Mouse (Mus musculus): ENCODE measurements around the gene Ajm1. TPM values are rescaled to one million over a fixed set of nuclear protein-coding genes. Genes with fewer than 3 reads are reported as not detected.
"Not testable (repeated sequence)": the region's sequence is repeated elsewhere in the genome, so short reads cannot be mapped to it uniquely, and the experiment has no call there.

The Ajm1 gene
- total RNA-seq, 2 experiments from 2014 or later = 0.07 to 0.08 TPM

- DNase-seq (ENCODE audit: low spot score in 2 of 2) = no peak
Observed at GRCm38 (mm10) chr2:25568473-25569019, 13.0 kb downstream of the Ajm1 start.

DNA sequence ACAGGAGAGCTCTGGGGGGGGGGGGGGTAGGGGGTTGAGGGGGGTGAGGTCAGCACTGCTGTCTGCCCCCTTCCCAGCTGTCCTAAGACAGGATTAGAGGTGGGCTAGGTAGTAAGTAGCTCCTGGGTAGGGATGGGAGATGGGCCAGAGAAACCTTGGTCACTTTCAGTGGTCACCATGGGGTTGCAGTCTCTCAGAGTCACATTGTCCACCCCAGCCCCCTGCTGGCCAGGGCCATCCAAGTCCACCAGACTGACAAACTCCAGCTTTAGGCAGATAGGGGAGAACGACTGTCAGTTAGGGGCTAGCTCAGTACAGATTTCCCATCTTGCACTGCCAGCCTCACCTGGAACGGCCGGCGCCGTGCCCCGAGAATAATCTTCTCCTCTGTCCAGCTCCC lies 15.0 kb downstream of the Ajm1 start:
- no peak for DNase-seq (ENCODE audit: low spot score in 2 of 2)

DNA sequence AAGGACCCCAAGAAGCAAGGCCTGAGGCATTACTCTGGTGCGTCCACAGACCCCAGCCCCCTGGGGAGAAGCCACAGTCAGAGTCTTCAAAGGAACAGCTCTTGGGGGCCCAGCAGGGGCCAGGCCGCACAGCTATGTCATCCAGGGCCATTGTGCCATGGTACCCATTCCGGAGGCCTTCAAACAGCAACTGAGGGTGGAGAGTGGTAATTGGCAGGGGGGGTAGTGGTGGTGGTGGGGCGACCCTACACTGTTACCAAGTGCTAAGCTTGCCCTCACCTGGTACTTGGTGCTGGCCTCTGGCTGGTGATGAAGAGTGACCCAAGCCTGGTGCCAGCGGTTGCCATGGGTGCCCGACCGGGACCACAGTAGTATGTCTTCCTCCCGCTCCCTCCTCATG lies 15.8 kb downstream of the Ajm1 start:
- no peak for DNase-seq (ENCODE audit: low spot score in 2 of 2)

DNA sequence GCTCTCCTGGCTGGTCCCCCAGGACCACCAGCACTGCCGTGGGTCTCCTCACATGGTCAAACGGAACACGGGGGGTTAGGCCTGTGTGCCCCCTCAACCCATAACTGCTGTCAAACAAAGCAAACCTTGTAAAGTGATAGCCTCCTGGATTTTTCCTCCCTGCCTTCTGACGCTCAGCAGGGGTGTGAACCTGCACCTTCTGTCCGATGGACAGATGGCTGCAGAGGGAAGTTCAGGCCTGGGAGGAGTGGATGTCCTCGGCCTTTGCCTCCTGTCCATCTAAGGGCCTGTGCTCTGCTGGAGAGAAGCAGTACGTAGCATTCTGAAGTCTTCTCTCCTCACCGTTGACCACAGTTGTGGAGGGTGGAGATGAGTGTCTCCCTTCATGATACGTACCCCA lies 19.6 kb downstream of the Ajm1 start:
- no peak for DNase-seq (ENCODE audit: low spot score in 2 of 2)

- DNase-seq (ENCODE audit: low spot score in 2 of 2) = no peak
Observed at GRCm38 (mm10) chr2:25560551-25560950, 21.0 kb downstream of the Ajm1 start.

DNA sequence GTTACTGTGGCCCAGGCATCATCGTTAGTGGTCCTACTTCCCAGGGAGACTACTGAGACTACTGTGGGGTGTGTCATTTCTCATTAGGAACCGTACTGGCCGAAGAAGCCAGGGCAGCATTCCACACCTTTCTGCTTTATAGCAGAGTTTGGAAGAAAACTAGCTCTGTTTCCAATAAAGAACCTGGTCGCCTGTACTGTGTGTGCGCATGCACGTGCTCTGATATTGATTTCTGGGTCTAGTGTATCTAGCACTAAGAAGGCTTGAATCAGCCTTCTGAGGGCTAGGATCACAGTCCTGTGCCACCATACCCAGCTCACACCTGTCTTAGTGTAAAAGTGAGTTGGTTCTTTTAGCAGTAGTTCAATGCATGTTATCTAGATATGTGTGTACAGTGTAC lies 22.8 kb downstream of the Ajm1 start:
- DNase-seq (ENCODE audit: low spot score in 2 of 2) = no peak

GRCm38 (mm10) chr2:25557964-25558360 lies 23.6 kb downstream of the Ajm1 start:
- DNase-seq (ENCODE audit: low spot score in 2 of 2) = no peak

DNA sequence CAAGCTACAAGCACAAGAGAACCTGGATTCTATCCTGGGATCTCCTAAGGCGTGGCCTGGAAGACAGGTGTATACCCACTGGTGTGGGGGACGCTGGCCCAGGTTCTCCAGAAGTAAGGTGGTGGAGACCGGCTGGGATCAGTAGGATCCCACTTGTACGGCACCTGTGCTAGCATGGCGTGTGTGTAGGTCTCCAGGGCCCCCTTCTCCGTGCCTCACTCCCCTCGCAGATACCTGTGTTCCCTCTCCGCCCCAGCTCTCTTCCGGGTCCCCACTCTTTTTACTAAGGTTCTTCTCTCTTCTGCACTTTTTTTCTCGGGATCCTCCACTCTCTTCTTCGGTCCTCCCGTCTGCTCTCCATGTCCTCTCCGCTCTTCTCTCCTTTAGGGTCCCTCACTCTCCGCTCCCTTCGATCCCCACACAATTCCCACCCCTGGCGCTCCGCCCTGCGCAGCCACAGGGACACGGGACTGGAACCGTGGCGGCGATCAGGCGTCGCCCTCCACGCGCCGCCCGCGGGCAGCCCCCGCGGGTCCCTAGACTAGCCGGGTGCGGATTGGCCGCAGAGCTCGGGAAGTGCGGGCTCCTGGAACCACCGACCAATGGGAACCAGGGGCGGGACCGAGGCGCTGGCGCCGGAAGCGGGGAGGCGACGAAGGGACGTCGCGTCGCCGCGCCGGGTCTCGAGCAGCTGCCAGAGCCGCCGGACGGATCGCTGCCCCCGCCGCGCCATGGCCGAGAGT lies 24.2 kb downstream of the Ajm1 start, which contains the start of gene Edf1:
Edf1 (plus strand) TSS at position 627 of the 743 bp plus-strand sequence.
- peak; percentile 94 to 96 for DNase-seq (ENCODE audit: low spot score in 2 of 2)

GRCm38 (mm10) chr2:25556296-25556695 lies 25.3 kb downstream of the Ajm1 start:
- no peak for DNase-seq (ENCODE audit: low spot score in 2 of 2)

- DNase-seq (ENCODE audit: low spot score in 2 of 2) = not testable (repeated sequence)
Observed at GRCm38 (mm10) chr2:25555479-25555878, 26.1 kb downstream of the Ajm1 start.

- DNase-seq (ENCODE audit: low spot score in 2 of 2) = not testable (repeated sequence)
Observed at GRCm38 (mm10) chr2:25553171-25553786, 28.3 kb downstream of the Ajm1 start.

DNA sequence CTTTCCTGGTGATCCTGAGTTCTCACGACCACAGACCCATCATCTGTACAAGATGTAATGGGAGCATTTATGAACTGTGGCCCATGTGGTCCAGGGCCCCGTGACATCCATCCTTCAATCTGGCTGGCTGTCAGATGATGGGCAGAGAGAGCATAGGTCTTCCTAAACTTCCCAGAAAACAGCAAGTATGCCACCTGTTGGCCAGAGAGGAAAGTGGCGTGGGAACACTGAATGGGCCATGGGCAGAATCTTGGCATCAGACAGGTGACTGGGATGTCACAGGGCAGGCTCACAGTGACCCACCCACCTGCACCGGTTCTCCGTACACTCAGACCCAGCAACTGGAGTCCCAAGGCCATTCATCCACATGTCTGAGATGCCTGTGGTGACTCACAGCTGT lies 30.4 kb downstream of the Ajm1 start:
- no peak for DNase-seq (ENCODE audit: low spot score in 2 of 2)

DNA sequence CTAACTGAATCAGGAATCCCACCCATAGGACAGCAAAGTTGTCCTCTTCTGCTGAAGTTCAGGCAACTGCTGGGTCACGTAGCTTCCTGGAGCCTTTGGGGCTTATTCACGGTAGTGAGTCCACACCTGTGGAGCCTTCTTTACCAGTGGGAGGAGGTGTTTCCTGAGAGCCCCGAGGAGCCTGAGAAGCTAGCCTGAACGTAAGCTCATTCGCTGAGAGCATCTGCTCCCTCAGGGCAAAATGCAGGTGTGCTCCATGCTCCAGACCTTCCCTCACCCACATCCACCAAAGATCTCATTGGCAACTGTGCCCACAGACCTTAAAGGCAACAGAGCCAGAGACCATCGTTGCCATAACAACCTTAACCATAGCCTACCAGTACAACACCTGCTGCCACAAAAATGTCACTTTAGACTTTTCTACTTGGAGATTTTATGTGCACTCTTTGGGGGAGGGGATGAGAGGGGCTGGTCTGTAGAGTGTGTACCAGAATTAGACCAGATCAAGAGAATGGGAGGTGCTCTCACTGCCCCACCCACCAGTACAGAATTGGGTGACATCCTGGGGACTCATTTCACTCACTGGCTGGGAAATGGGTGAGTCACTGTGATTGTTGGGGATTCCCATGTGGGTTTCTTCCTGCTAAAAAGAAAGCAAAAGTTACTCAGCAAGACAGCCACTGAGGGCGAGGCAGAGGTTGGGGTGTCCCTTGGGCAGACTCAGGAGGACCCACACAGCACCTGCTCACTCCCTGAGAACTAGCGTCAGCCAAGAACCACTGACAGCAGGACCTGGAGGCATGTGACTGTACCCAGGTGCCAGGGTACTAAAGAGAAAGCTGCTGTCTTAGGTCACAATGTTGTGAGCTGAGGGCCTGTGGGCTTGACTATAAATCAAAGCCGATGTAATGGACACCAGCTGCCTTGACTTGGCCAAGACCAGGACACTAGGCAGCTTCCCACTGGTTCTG lies 32.3 kb downstream of the Ajm1 start:
- DNase-seq (ENCODE audit: low spot score in 2 of 2) = no peak

DNA sequence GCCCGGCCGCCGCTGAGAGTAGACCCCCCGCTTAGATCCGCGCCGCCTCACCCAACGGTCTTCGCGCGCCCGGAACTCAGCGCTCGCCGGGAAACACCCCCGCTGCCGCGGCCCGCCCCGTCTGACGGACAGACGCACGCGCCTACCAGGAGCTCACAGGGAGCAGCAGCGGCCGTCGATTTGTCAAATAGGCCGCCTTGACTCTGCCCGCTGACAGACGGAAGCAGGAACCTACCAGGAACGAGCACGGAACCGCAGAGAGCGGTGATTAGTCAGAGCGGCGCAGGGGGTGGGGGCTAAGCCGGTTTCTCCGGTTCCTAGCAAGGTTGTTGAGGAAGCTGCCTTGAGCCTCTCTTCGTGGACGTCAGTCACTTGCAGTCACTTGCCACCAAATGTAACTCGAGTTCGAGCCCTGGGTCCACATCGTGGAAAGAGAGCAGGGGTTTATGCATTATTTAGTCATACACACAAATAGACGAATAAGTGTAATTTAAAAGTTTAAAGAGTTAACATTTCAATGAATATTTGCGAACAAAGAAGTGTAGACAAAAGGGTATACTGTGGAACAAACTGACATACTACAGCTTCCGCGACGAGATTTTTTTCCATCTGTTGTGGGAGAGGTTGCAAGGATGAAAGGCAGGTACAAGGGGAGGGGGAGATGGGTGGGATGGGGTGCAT lies 34.6 kb downstream of the Ajm1 start, which contains the start of gene Traf2:
Traf2 (minus strand) TSS at position 130 of the 681 bp plus-strand sequence.
- DNase-seq (ENCODE audit: low spot score in 2 of 2) = peak; percentile 96 to 99

DNA sequence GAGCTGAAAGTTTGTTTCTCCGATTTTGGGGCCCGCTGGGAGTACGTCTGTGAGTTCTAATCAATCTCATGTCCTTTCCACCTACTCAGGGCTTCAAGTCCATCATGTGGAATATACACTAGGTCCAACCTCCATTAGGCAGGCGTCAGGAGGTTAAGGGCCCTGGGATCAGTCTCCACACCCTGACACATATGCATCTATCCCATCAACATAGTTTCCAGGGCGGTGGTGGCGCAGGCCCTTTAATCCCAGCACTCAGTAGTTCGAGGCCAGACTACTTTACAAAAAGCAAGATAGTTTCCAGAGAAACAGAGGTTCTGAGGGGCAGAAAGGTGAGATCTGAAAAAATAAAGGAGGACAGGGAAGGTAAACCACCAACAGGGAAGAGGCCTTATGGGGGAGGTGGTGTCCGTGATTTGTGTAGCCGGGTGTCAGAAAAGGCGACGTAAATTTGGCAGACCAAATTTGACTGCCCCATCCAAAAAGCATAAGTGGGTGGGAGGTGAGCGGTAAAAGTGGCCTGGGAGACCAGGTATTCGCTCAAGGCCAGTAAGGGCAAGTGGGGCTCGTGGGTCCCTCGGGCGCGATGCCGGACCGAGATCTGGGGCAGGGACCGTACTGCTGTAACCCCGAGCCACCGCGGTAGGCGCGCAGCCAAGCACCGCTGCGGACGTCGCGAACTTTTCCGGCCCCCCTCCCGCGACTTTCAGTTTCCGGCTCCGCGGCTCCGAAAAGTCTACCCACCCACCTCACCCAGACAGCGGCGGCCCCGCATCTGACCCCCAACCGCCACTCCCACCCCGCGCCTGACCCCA lies 35.4 kb downstream of the Ajm1 start:
- no peak for DNase-seq (ENCODE audit: low spot score in 2 of 2)

GRCm38 (mm10) chr2:25541644-25542367 lies 39.8 kb downstream of the Ajm1 start:
- DNase-seq (ENCODE audit: low spot score in 2 of 2) = no peak

GRCm38 (mm10) chr2:25540541-25540948 lies 41.0 kb downstream of the Ajm1 start:
- no peak for DNase-seq (ENCODE audit: low spot score in 2 of 2)

DNA sequence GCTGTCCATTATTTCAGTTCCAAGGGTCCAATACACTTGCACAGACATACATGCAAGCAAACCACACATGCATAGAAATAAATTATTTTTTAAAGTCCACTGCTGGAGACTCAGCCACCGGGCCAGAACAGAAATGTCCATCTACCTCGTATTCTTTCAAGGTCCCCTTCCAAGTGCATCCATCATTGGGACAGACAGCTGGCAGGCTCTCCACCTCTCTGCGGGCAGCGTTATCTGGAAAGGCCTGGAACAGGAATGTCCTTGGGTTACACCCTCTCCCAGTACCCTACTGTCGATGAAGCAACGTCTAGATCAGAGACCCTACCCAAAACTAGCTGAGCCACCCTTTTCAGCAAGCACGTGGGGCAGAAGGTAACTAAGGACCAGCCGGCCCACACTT lies 45.0 kb downstream of the Ajm1 start:
- DNase-seq (ENCODE audit: low spot score in 2 of 2) = no peak

- no peak for DNase-seq (ENCODE audit: low spot score in 2 of 2)
Observed at GRCm38 (mm10) chr2:25534866-25535182, 46.7 kb downstream of the Ajm1 start.
